Mouse (Mus musculus): Measurements from ENCODE around the gene Gm5155. TPM values are rescaled to one million over a fixed set of nuclear protein-coding genes. Genes with fewer than 3 reads are reported as not detected.
"Not testable (repeated sequence)": the region's sequence is repeated elsewhere in the genome, so short reads cannot be mapped to it uniquely, and the experiment has no call there.

The Gm5155 gene
- total RNA-seq (2014; rRNA removed) (not detected in 2 replicates), polyA plus RNA-seq (2015; fragmentation: Nextera tagmentation; extraction: Ambion mirVana) (not detected in 2 replicates)

DNA sequence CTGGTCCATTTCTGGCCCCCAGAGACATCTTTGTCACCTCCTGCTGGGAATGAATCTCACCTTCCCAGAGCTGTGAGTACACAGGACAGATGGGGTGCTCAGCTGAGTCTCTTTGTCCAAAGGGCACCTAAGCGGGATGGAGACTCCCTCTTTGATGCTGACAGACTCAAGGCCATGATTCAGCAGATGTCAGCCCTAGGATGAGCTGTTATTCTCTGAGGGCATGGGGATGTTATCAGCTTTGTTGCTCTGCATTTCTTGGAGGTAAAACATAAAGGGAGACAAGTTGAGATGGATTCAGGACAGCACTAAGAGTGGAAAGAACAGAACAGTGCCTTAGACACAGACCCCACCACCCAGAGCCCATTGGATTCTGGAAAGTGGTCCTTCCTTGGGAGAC is at the start of gene Gm5155:
TSS of gene Gm5155 (plus strand) at position 301 of the 400 bp plus-strand sequence.
- no peak for ATAC-seq
- 88% methylated on average over 1 of the region's 1 CpGs for WGBS
- no peak for TF ChIP-seq CTCF (IDR thresholded peaks at IDR 0.05; ENCODE audit: low read depth)
- Histone ChIP-seq H3K4me3 (ENCODE audit: low read depth, low read length) (no peak within 1 kb of the TSS), H3K9ac (no peak within 1 kb of the TSS), H3K9me3 (ENCODE audit: low read length) (no peaks in the 10 kb centered on the region; the same call in 1 of the 2 replicates), H3K4me1 (ENCODE audit: insufficient read depth) (no peaks in the 10 kb centered on the region), H3K27ac (ENCODE audit: low read depth, low read length) (no peak within 1 kb of the TSS), H3K36me3 (ENCODE audit: insufficient read depth) (no peaks in the 10 kb centered on the region), H3K4me2 (ENCODE audit: low read depth) (no peak within 1 kb of the TSS), H3K27me3 (ENCODE audit: insufficient read depth, low read length) (no peaks in the 10 kb centered on the region)
- DNase-seq = no peak

DNA sequence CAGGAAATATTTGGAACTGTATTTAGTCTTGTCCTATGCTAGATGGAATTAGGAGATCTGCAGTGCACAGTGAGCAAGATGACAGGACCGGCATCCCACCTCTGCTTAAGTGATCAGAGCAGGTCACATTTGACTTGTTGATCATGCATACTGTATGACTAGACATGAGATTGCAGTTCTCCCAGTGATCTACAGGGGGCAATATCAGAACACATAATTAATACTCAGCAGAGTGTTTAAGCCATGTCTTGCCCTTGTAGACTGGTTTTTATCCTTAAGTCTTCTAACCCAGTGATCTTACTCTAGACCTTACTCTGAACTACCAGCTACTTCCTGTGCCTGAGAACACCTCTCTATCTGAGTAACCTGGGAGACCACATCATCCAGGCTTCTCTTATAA is 791 bp upstream of the Gm5155 start:
- Histone ChIP-seq H3K9me3 (ENCODE audit: low read length) (no peaks in the 10 kb centered on the region; the same call in 1 of the 2 replicates), H3K27me3 (ENCODE audit: insufficient read depth, low read length) (no peaks in the 10 kb centered on the region), H3K9ac (no peak overlapping the region), H3K27ac (ENCODE audit: low read depth, low read length) (no peak overlapping the region), H3K4me1 (ENCODE audit: insufficient read depth) (no peaks in the 10 kb centered on the region), H3K36me3 (ENCODE audit: insufficient read depth) (no peaks in the 10 kb centered on the region), H3K4me2 (ENCODE audit: low read depth) (no peak overlapping the region), H3K4me3 (ENCODE audit: low read depth, low read length) (no peak overlapping the region)
- WGBS = 87% methylated on average over 1 of the region's 1 CpGs
- no peak for TF ChIP-seq CTCF (IDR thresholded peaks at IDR 0.05; ENCODE audit: low read depth)
- DNase-seq (no peak), ATAC-seq (no peak)

DNA sequence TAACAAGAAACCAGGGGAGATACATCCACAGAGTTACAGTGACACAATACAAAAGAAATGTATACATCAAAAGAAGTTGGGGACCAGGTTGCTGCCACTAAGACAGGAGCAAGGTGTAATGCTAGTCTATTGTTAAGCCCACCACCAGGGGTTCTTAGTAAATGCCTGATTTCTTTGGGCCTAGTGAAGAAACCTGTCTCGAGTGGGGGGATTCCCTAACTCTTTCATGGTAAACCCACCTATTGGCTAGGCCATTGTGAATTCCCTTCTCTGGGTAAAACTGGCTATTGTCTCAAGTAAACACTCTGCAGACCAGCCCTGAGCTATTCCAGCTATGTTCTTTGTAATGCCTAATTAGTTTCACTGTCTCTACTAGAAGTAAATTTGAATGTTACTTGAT is 23.8 kb downstream of the Gm5155 start:
- 71% methylated on average over 1 of the region's 1 CpGs for WGBS
- H3K9me3 ChIP-seq (ENCODE audit: low read length) = peaks cover 16% of the 10 kb centered on the region; the same call in 1 of the 2 replicates
- H3K4me2 ChIP-seq (ENCODE audit: low read depth); H3K4me1 ChIP-seq (ENCODE audit: insufficient read depth); H3K9ac ChIP-seq; ATAC-seq; DNase-seq; H3K27me3 ChIP-seq (ENCODE audit: insufficient read depth, low read length); H3K27ac ChIP-seq (ENCODE audit: low read depth, low read length); H3K36me3 ChIP-seq (ENCODE audit: insufficient read depth); H3K4me3 ChIP-seq (ENCODE audit: low read depth, low read length): not testable (repeated sequence)

DNA sequence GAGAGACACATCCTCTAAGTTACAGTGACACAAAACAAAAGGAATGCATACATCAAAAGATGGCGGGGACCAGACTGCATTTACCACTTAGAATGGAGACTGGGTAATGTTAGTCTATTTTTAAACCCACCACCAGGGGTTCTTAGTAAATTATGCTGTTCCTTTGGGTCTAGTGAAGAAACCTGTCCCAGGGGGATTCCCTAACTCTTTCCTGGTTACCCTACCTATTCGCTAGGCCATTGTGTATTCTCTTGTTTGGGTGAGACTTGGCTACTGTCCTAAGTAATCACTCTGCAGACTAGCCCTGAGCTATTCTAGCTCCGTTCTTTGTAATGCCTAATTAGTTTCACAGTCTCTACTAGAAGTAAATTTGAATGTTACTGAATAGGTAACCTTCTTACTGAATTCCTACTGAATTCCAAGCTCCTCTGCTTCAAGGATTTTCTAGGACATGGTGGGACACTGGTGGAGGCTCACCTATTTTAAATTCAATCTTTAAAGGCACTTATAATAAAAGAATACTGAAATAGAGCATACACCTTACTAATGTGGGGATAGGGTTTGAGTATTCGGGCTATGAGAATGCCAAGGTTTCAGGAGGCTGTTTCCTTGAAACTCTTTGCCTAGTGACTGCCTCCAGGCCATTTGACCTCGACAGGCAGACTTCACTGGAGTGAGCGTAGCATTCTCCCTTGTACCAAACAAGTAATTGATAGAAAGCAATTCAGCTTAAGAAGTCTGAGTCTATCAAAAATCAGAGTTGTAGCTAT is 31.8 kb downstream of the Gm5155 start:
- TF ChIP-seq CTCF (IDR thresholded peaks at IDR 0.05; ENCODE audit: low read depth) = no peak
- 72% methylated on average over 6 of the region's 6 CpGs for WGBS
- H3K27me3 ChIP-seq (ENCODE audit: insufficient read depth, low read length) = no peaks in the 10 kb centered on the region
- peaks cover 21% of the 10 kb centered on the region; the same call in 1 of the 2 replicates for H3K9me3 ChIP-seq (ENCODE audit: low read length)
- no peak overlapping the region for H3K4me2 ChIP-seq (ENCODE audit: low read depth)
- H3K27ac ChIP-seq (ENCODE audit: low read depth, low read length) = no peak overlapping the region
- no peaks in the 10 kb centered on the region for H3K36me3 ChIP-seq (ENCODE audit: insufficient read depth)
- no peaks in the 10 kb centered on the region for H3K4me1 ChIP-seq (ENCODE audit: insufficient read depth)
- no peak for DNase-seq
- H3K4me3 ChIP-seq (ENCODE audit: low read depth, low read length) = no peak overlapping the region
- no peak for ATAC-seq
- H3K9ac ChIP-seq = no peak overlapping the region

Other genes with a start within 250 kb of the Gm5155 start
- not detected in 2 replicates for gene Ceacam5, start 158.5 kb upstream of the Gm5155 start, total RNA-seq (2014; rRNA removed)
- gene Ceacam5, start 158.5 kb upstream of the Gm5155 start, polyA plus RNA-seq (2015; fragmentation: Nextera tagmentation; extraction: Ambion mirVana) = not detected in 2 replicates
- not detected in 2 replicates for gene Ceacam14, start 59.1 kb upstream of the Gm5155 start, total RNA-seq (2014; rRNA removed)
- gene Ceacam14, start 59.1 kb upstream of the Gm5155 start, polyA plus RNA-seq (2015; fragmentation: Nextera tagmentation; extraction: Ambion mirVana) = not detected in 2 replicates
- gene Ceacam11, start 100.4 kb downstream of the Gm5155 start, total RNA-seq (2014; rRNA removed) = not detected in 2 replicates
- gene Ceacam11, start 100.4 kb downstream of the Gm5155 start, polyA plus RNA-seq (2015; fragmentation: Nextera tagmentation; extraction: Ambion mirVana) = not detected in 2 replicates
- not detected in 2 replicates for gene Ceacam13, start 138.1 kb downstream of the Gm5155 start, total RNA-seq (2014; rRNA removed)
- gene Ceacam13, start 138.1 kb downstream of the Gm5155 start, polyA plus RNA-seq (2015; fragmentation: Nextera tagmentation; extraction: Ambion mirVana) = not detected in 2 replicates
- gene Ceacam12, start 194.2 kb downstream of the Gm5155 start, total RNA-seq (2014; rRNA removed) = not detected in 2 replicates
- gene Ceacam12, start 194.2 kb downstream of the Gm5155 start, polyA plus RNA-seq (2015; fragmentation: Nextera tagmentation; extraction: Ambion mirVana) = not detected in 2 replicates

Measured in forebrain, postnatal 0 days (tissue).